Mouse (Mus musculus) MEL (cell line): ENCODE data around the gene Snrpd2. TPM values are rescaled to one million over a fixed set of nuclear protein-coding genes. Genes with fewer than 3 reads are reported as not detected.
A peak's percentile ranks its signal among the peaks of the same experiment; 100 is the strongest.

ENCODE experiments used
- DNase-seq: peaks from one replicate; pipeline ENCODE4 v3.0.0; 2011; ENCODE audit warnings: low read depth, low spot score
- H3K27ac ChIP-seq: 2 replicates; pipeline ENCODE4 v1.5.1; 2012; ENCODE audit warnings: low read depth, mild to moderate bottlenecking, control low read depth, low read length, moderate library complexity; ENCODE audit not compliant: control insufficient read depth
- H3K27me3 ChIP-seq, 2 experiments: fragments of 150-350 bp in 1 of 2; sonication (generic) in 1 of 2; 2 replicates each; pipeline ENCODE4 v1.6.1; 2012; ENCODE audit warnings: low read length in 2 of 2, mild to moderate bottlenecking in 2 of 2, improper control_type of control experiment in 1 of 2, moderate library complexity in 1 of 2; ENCODE audit not compliant: insufficient read depth in 2 of 2, control insufficient read depth in 1 of 2
- H3K36me3 ChIP-seq, 2 experiments: 2 replicates each; pipeline ENCODE4 v1.6.1; 2012 to 2014; ENCODE audit warnings: low read length in 2 of 2, improper control_type of control experiment in 1 of 2, inconsistent platforms in 1 of 2, mild to moderate bottlenecking in 1 of 2; ENCODE audit not compliant: insufficient read depth in 2 of 2, control insufficient read depth in 1 of 2
- H3K4me1 ChIP-seq, 2 experiments: fragments of 150-350 bp in 1 of 2; sonication (generic) in 1 of 2; 2 replicates each; pipeline ENCODE4 v1.6.1; 2012; ENCODE audit warnings: low read length in 2 of 2, improper control_type of control experiment in 1 of 2, mild to moderate bottlenecking in 1 of 2; ENCODE audit not compliant: insufficient read depth in 2 of 2, control insufficient read depth in 1 of 2
- H3K4me3 ChIP-seq, 2 experiments: fragments of 150-350 bp in 1 of 2; sonication (generic) in 1 of 2; 2 replicates each; pipeline ENCODE4 v1.5.1; 2012; ENCODE audit warnings: low read depth in 2 of 2, low read length in 2 of 2, mild to moderate bottlenecking in 2 of 2, moderate library complexity in 2 of 2, control low read depth in 1 of 2, improper control_type of control experiment in 1 of 2; ENCODE audit not compliant: control insufficient read depth in 1 of 2, insufficient read depth in 1 of 2
- H3K79me2 ChIP-seq: 2 replicates; pipeline ENCODE4 v1.6.1; 2012; ENCODE audit warnings: mild to moderate bottlenecking, low read length, moderate library complexity; ENCODE audit not compliant: control insufficient read depth, poor library complexity, insufficient read depth
- H3K9ac ChIP-seq: 2 replicates; pipeline ENCODE4 v1.6.1; 2012; ENCODE audit warnings: low read depth, mild to moderate bottlenecking, control low read depth, low read length, moderate library complexity; ENCODE audit not compliant: control insufficient read depth, poor library complexity, severe bottlenecking
- H3K9me3 ChIP-seq: fragments of 150-350 bp; sonication (generic); replicated peaks from 2 replicates; pipeline ENCODE4 v1.6.1; 2012; ENCODE audit warnings: mild to moderate bottlenecking, low read length, improper control_type of control experiment, moderate library complexity; ENCODE audit not compliant: insufficient read depth
- BHLHE40 ChIP-seq: IDR thresholded peaks from 2 replicates; pipeline ENCODE4 v1.6.1; 2012; ENCODE audit warnings: low read depth, mild to moderate bottlenecking, inconsistent platforms, low read length, improper control_type of control experiment, borderline replicate concordance
- CTCF ChIP-seq, 3 experiments: IDR thresholded peaks in 2 of 3; conservative IDR thresholded peaks in 1 of 3; 2 replicates each; pipeline ENCODE4 v1.5.1; 2011 to 2012; ENCODE audit warnings: low read length in 3 of 3, low read depth in 2 of 3, mild to moderate bottlenecking in 2 of 3, improper control_type of control experiment in 1 of 3, inconsistent platforms in 1 of 3, mixed read lengths in 1 of 3, moderate library complexity in 1 of 3; ENCODE audit not compliant: control insufficient read depth in 1 of 3, insufficient read depth in 1 of 3, poor library complexity in 1 of 3, severe bottlenecking in 1 of 3
- E2F4 ChIP-seq: IDR thresholded peaks from 2 replicates; pipeline ENCODE4 v1.6.1; 2011; ENCODE audit warnings: low read depth, low read length, improper control_type of control experiment, borderline replicate concordance
- ELF1 ChIP-seq: IDR thresholded peaks from 2 replicates; pipeline ENCODE4 v1.6.1; 2014; ENCODE audit warnings: low read depth, mild to moderate bottlenecking, inconsistent platforms, low read length, improper control_type of control experiment, moderate library complexity
- EP300 ChIP-seq, 2 experiments: IDR thresholded peaks; 2 replicates each; pipeline ENCODE4 v1.6.1; 2011; ENCODE audit warnings: improper control_type of control experiment in 2 of 2, low read length in 2 of 2, low read depth in 1 of 2, mild to moderate bottlenecking in 1 of 2
- ETS1 ChIP-seq: IDR thresholded peaks from 2 replicates; pipeline ENCODE4 v1.6.1; 2012; ENCODE audit warnings: low read depth, mild to moderate bottlenecking, inconsistent platforms, low read length, improper control_type of control experiment, moderate library complexity
- GATA1 ChIP-seq: IDR thresholded peaks from 2 replicates; pipeline ENCODE4 v1.6.1; 2011; ENCODE audit warnings: low read depth, low read length, improper control_type of control experiment
- HCFC1 ChIP-seq: IDR thresholded peaks from 2 replicates; pipeline ENCODE4 v1.6.1; 2012; ENCODE audit warnings: low read depth, mild to moderate bottlenecking, inconsistent platforms, low read length, improper control_type of control experiment, moderate library complexity
- MAX ChIP-seq: IDR thresholded peaks from 2 replicates; pipeline ENCODE4 v1.6.1; 2011; ENCODE audit warnings: low read length, improper control_type of control experiment
- MAZ ChIP-seq: IDR thresholded peaks from 2 replicates; pipeline ENCODE4 v1.6.1; 2012; ENCODE audit warnings: low read depth, mild to moderate bottlenecking, inconsistent platforms, low read length, improper control_type of control experiment
- MXI1 ChIP-seq: IDR thresholded peaks from 2 replicates; pipeline ENCODE4 v1.6.1; 2011; ENCODE audit warnings: mild to moderate bottlenecking, low read depth, low read length, improper control_type of control experiment
- NRF1 ChIP-seq: IDR thresholded peaks from 2 replicates; pipeline ENCODE4 v1.6.1; 2014; ENCODE audit warnings: low read depth, mild to moderate bottlenecking, inconsistent platforms, low read length, improper control_type of control experiment, moderate library complexity; ENCODE audit not compliant: poor library complexity, insufficient read depth, severe bottlenecking
- POLR2AphosphoS2 ChIP-seq: IDR thresholded peaks from 2 replicates; pipeline ENCODE4 v1.6.1; 2011; ENCODE audit warnings: low read length, improper control_type of control experiment
- RCOR1 ChIP-seq: IDR thresholded peaks from 2 replicates; pipeline ENCODE4 v1.6.1; 2012; ENCODE audit warnings: low read depth, mild to moderate bottlenecking, inconsistent platforms, low read length, improper control_type of control experiment
- SIN3A ChIP-seq: IDR thresholded peaks from 2 replicates; pipeline ENCODE4 v1.6.1; 2012; ENCODE audit warnings: low read length, improper control_type of control experiment, inconsistent platforms
- TBP ChIP-seq: IDR thresholded peaks from 2 replicates; pipeline ENCODE4 v1.8.0; 2011; ENCODE audit warnings: low read depth, low read length, improper control_type of control experiment
- USF1 ChIP-seq: IDR thresholded peaks from 2 replicates; pipeline ENCODE4 v1.6.1; 2014; ENCODE audit warnings: low read depth, mild to moderate bottlenecking, inconsistent platforms, low read length, improper control_type of control experiment, moderate library complexity
- USF2 ChIP-seq, 2 experiments: IDR thresholded peaks; 2 replicates each; pipeline ENCODE4 v1.6.1; 2011 to 2012; ENCODE audit warnings: improper control_type of control experiment in 2 of 2, low read length in 2 of 2, borderline replicate concordance in 1 of 2, inconsistent platforms in 1 of 2, low read depth in 1 of 2, mild to moderate bottlenecking in 1 of 2; ENCODE audit not compliant: insufficient read depth in 1 of 2
- ZMIZ1 ChIP-seq: IDR thresholded peaks from 2 replicates; pipeline ENCODE4 v1.6.1; 2012; ENCODE audit warnings: low read depth, mild to moderate bottlenecking, inconsistent platforms, low read length, improper control_type of control experiment, moderate library complexity
- ZNF384 ChIP-seq: IDR thresholded peaks from 2 replicates; pipeline ENCODE4 v1.6.1; 2012; ENCODE audit warnings: low read depth, mild to moderate bottlenecking, inconsistent platforms, low read length, improper control_type of control experiment
- polyA plus RNA-seq, 2 experiments: library from polyadenylated mRNA; stranded (reverse) in 1 of 2; unstranded in 1 of 2; fragments of >175 nt in 1 of 2; fragments of >200 nt in 1 of 2; gene quantifications; 2 replicates each; pipeline versions ENCODE4 v1.2.1 to v1.2.4; 2012; ENCODE audit warnings: low replicate concordance in 2 of 2, low read depth in 1 of 2; ENCODE audit not compliant: insufficient read length in 2 of 2, insufficient read depth in 1 of 2, missing spikeins in 1 of 2
- total RNA-seq: library from RNA; depleted of rRNA; stranded (reverse); fragments of 300-350 nt; gene quantifications from 2 replicates; pipeline ENCODE4 v1.2.3, GENCODE M21; 2012

Snrpd2 gene
- total and polyA plus RNA-seq, 3 experiments = 234 to 345 TPM; not detected in 1

GRCm38 (mm10) chr7:19129396-19129795, 20.1 kb upstream of the Snrpd2 start:
- Histone ChIP-seq H3K9ac (no peak overlapping the region), H3K36me3 (0 out of 4 replicates have a peak, but pooled peaks cover 0 to 2% of the 10 kb centered on the region in 2 experiments), H3K27me3 (no peaks in the 10 kb centered on the region), H3K4me1 (peaks cover 0 to 4% of the 10 kb centered on the region in 2 experiments; a peak in 2 of 4 replicates), H3K4me3 (no peak overlapping the region), H3K79me2 (no peaks in the 10 kb centered on the region), H3K27ac (no peak overlapping the region), H3K9me3 (no peaks in the 10 kb centered on the region)
- no peak for TF ChIP-seq MAZ
- no peak for TF ChIP-seq ZMIZ1
- DNase-seq = no peak

- H3K27me3 ChIP-seq = no peaks in the 10 kb centered on the region
- H3K4me1 ChIP-seq = peaks cover 0 to 4% of the 10 kb centered on the region in 2 experiments; a peak in 2 of 4 replicates
- DNase-seq = peak; percentile 33
- no peak overlapping the region for H3K4me3 ChIP-seq
- H3K36me3 ChIP-seq = 0 out of 4 replicates have a peak, but pooled peaks cover 0 to 2% of the 10 kb centered on the region in 2 experiments
- no peaks in the 10 kb centered on the region for H3K9me3 ChIP-seq
- H3K9ac ChIP-seq = no peak overlapping the region
- no peak overlapping the region for H3K27ac ChIP-seq
- H3K79me2 ChIP-seq = no peaks in the 10 kb centered on the region
- TF ChIP-seq RCOR1 = no peak
- TF ChIP-seq CTCF (IDR thresholded peaks at IDR 0.05 in 2 of 3, conservative IDR thresholded peaks at IDR 0.05 in 1 of 3; ENCODE audit: control insufficient read depth in 1 of 3, insufficient read depth in 1 of 3, low read depth in 2 of 3, low read length in 3 of 3, poor library complexity in 1 of 3, severe bottlenecking in 1 of 3) = peak in 2 of 3 experiments; percentile 11 to 23; a peak in 2 of 6 replicates
Observed at GRCm38 (mm10) chr7:19130657-19131056, 18.9 kb upstream of the Snrpd2 start.

DNA sequence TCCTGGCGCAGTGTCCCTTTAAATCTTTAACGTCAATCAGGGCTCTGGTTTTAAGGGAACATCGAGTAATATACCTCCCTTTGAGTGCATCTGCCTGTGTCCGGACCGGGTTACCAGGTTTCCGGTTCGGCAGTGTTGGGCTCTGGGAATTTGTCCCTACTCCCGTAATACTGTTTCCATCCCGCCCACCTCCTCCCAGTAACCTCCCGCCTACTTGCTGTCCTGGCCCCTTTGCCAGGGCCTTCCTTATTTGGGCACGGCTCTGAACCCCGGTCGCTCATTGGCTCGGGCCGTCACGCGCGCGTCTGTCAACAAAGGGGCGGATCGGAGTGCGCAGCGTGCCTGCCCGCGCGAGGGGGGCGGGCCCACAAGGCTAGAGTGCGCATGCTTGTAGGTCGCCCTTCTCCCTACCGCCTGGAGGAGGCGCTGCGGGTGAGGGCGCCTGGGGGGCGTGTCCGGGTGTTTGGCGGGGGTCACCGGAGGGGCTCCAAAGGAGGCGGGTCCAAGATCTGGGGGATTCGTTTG, 18.1 kb upstream of the Snrpd2 start:
- Histone ChIP-seq H3K9me3 (no peaks in the 10 kb centered on the region), H3K27me3 (no peaks in the 10 kb centered on the region), H3K4me3 (peak overlapping the region; percentile 30 to 40; a peak in 3 of 4 replicates), H3K79me2 (no peaks in the 10 kb centered on the region), H3K4me1 (peaks cover 0 to 4% of the 10 kb centered on the region in 2 experiments; a peak in 2 of 4 replicates)
- DNase-seq = peak; percentile 95
- TF ChIP-seq GATA1 (no peak), POLR2AphosphoS2 (0 out of 2 replicates have a peak, but pooled peaks have one; percentile 42), ZMIZ1 (no peak), MAX (peak; percentile 98), ZNF384 (no peak), ELF1 (0 out of 2 replicates have a peak, but pooled peaks have one; percentile 39), EP300 (IDR thresholded peaks at IDR 0.05; ENCODE audit: low read depth in 1 of 2, low read length in 2 of 2) (0 out of 4 replicates have a peak, but pooled peaks of 1 of the 2 experiments have one; percentile 17), SIN3A (peak; percentile 99), TBP (no peak), NRF1 (peak; percentile 80), ETS1 (peak; percentile 18; the same call in 1 of the 2 replicates), BHLHE40 (peak; percentile 82), USF2 (IDR thresholded peaks at IDR 0.05; ENCODE audit: borderline replicate concordance in 1 of 2, insufficient read depth in 1 of 2, low read depth in 1 of 2, low read length in 2 of 2) (peak in 1 of 2 experiments; percentile 68; a peak in 3 of 4 replicates), E2F4 (no peak), MAZ (peak; percentile 67; the same call in 1 of the 2 replicates), USF1 (peak; percentile 95), MXI1 (peak; percentile 97), HCFC1 (peak; percentile 77), CTCF (IDR thresholded peaks at IDR 0.05 in 2 of 3, conservative IDR thresholded peaks at IDR 0.05 in 1 of 3; ENCODE audit: control insufficient read depth in 1 of 3, insufficient read depth in 1 of 3, low read depth in 2 of 3, low read length in 3 of 3, poor library complexity in 1 of 3, severe bottlenecking in 1 of 3) (peak; percentile 46 to 81 (median 74); a peak in 5 of 6 replicates)
- TF ChIP-seq, all 39 proteins: peak for 14
- 0 out of 4 replicates have a peak, but pooled peaks cover 0 to 2% of the 10 kb centered on the region in 2 experiments for H3K36me3 ChIP-seq
- no peak overlapping the region for H3K27ac ChIP-seq
- peak overlapping the region; percentile 33; the same call in 1 of the 2 replicates for H3K9ac ChIP-seq
